Mouse (Mus musculus) hindlimb bud, embryonic 11.5 days (tissue): ENCODE results near the gene Ptpn12.
"Not testable (repeated sequence)": the region's sequence is repeated elsewhere in the genome, so short reads cannot be mapped to it uniquely, and the experiment has no call there.

Source experiments
- DNase-seq: peaks from one replicate; pipeline ENCODE4 v3.0.0-alpha.2; 2012; ENCODE audit warnings: low read depth, low spot score; ENCODE audit errors: extremely low spot score

Ptpn12 gene

DNA sequence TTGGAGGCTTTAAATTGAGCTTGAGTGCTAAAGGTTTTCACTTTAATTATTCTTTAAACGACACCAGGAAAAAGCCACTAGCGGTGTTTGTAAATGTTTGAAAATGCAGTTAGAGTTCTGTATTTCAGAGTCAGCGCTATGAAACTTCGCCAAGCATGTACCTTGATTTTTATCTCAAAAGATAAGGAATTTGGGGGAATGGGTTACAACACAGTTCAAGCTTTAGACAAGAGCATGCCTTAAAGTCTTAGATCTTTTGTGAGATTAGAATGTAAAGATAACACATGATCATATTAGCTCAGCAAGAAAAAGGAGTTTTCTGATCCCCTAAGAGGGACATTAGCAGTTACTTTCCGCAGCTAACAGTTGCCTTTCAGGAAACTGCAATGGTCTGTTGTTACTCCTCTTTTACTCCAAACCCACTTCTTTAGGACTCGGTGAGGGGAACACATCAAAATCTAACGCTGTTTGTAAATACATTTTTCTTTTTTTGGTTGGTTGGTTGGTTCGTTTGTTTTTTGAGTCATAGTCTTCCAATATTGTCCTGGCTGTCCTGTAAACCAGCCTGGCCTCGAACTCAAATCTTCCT, 103.3 kb downstream of the Ptpn12 start:
- DNase-seq, result no peak

DNA sequence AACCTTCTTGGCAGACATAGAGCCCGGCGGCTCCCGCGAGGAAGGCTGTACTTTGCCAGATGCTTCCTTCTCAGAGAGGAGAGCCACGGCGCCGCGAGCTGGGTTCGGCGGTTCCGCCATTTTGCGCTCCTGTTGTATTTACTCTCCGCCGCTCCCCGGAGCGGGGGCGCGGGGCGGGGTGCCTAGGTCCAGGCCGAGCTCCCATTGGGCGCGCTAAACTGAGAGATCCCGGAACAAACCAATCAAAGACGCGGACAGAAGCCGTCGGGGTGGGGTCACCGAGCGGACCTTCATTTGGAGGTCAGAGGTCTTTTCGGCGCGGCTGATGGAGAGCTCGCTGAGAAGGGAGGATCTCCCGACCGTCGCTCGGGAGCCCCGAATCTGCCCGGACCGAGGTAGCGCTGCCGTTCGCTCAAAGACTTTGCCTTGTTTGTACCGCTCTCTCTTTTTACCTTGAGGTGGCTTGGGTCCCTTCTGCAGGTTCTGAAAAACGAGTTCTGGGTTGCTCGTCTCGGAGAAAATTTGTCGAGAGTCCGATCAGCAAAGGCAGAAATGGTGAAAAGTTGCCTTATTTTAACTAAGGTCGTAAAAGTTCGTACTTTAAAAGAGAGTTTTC, 103.9 kb downstream of the Ptpn12 start:
- DNase-seq, result peak; percentile 80

DNA sequence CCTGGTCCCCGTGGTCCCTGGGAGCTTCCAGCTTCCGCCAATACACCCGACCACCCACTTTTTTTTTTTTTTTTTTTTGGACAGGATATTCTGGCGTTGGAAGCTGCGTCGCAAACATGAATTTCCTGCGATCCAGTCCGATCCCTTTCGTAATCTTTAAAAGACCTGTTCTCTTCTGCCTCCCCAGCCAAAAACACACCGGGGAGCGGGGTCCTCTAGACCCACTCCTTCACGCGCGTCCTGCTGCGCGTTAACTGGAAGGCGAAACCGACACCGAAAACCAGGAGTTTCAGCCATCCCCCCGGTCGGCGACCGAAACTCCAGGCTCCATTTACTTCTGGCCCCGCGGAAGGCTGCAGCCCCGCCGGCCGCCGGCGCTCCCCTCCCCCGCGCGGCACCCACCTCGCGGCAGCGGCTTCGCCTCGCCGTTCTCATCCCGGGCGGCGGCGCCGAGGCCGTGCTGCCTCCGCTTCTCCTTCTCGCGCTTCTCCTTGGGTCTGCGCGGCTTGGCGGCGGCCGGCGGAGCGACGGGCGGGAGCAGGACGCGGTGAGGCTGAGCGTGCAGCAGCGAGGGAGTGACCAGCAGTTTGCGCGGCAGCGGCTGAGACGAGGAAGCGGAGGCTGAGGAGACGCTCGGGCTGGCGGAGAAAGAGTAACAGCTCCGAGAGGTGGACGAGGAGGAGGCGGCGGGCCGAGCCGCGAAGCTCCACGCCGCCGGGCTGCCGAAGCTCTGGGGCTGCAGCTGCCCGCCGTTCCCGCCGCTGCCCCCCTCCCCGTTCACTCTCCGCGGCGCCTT, 104.7 kb downstream of the Ptpn12 start:
- DNase-seq, result no peak

DNA sequence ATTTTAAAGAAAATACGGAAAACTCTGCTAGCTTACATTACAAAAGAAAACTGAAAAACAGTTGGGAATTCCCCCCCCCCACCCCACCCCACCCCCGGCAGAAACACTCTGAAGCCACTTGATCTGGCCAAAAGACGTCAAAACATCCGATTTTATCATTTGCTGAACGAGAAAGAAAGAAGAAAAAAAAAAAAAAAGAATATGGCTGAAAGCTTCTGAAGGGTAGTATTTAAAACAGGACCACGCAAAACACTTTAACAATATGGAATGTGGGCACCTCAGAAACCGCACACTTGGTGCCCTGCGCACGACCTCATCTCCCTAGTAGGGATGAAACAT, 105.2 kb downstream of the Ptpn12 start:
- DNase-seq, result no peak

DNA sequence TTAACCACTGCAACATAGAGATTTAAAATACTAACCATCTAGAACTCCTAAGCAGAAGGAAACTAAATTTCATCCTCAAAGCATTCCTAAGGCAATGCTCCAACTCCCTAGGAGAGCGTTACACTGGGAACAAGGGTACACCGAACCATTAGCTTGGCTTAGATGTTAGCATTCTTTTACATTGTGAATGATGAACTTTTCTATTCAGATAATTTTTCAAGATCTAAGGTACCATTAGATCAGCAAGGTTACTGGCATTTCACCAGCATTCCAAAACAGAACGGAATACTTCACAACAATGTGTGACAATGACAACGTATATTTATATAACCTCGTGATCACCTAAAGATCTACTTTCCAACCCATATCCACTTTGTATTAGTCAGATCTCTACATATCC, 105.6 kb downstream of the Ptpn12 start:
- DNase-seq, result no peak

DNA sequence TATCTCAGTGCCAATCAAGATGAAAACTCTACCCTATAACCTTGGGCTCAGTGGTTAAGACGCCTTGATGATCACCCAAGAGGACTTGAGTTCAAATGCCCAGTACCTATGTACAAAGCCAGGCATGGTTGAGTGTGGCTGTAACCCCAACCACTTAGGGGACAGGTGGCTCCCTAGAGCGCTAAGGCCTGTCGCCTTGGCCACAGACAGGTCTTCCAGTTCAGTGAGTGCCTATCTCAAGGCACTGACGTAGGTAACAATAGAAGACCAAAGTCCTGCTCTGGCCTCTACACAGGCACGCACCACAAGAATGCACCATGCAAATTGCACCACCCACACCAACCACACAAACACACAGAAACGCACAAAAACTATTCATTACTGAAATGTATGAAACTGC, 108.8 kb downstream of the Ptpn12 start:
- no peak for DNase-seq

DNA sequence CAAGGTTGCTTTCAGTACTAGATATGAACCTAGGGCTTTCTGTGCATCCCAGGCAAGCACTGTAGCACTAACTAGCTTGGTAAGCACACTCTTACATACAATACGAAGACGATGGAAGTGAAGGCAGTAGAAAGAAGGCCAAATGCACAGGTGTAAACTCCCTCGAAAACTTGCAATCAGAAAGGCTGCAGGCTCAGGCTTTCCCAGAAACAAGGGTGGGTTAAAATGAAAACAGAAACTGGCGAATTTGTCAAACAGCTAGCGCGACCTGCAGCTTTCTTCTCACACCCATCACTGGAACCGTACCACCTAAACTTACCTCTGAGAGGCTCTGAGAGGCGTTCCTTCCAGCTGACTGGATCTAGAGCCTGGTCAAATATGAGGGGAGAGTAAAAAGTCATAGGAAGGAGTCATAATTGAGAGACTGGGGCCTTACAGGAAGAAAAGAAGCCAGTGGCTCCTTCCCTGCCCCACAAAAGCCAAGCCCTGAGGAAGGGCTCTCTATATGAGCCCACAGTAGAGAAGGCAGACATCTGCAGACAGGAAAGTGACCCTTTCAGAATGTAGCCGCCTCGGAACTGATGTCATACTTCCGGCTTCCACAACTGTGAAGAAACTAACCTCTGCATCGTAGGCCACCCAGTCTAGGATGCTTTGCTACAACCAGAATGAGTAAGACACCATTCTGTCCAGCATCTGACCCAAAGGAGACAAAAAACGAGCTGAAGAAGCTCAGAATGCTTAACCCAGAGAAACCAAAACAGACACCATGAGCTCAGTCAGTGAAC, 110.6 kb downstream of the Ptpn12 start:
- no peak for DNase-seq

DNA sequence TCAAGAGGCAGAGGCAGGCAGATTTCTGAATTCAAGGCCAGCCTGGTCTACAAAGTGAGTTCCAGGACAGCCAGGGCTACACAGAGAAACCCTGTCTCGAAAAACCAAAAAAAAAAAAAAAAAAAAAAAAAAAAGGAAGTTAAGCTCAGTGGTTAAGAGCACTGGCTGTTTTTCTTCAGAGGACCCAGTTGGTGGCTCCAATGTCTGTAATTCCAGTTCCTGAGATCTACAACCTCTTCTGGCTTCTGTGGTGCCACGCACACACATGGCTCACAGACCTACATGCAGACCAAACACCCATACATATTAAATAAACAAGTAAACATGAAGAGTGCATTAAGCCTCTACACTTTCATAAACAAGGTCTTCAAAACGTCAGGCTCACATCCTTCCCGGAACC, 111.9 kb downstream of the Ptpn12 start:
- not testable (repeated sequence) for DNase-seq

DNA sequence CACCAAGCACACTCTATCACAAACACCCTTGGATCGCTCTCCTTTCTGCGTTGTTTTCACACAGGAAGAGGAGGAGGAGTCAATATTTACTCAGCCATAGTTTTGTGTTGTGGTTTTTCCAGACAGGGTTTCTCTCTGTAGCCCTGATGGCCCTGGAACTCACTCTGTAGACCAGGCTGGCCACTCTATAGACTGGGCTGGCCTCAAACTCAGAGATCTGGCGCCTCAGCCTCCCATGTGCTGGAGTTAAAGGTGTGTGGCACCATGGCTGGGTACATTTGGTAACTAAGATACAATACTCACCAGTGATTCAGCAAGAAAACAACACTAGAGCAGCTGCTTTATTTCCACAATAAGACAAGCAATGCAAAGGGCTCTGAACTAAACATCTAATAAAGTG, 113.2 kb downstream of the Ptpn12 start:
- no peak for DNase-seq

DNA sequence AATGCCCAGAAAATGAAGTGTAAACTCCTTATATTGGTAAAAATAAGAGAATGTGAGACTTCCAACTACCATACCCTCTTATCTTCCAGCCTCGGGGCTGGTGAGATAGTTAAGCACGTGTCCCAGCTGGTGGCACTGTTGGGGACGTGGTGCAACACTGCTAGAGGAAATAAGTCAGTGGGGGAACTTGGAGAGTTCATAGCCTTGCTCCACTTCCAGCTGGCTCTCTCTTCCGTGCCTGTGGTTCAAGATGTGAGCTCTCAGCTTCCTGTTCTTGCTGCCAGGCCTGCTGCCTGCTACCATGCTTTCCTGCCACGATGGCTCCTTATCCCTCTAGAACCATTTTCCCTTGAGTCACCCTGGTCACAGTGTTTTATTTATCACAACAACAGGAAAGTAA, 114.5 kb downstream of the Ptpn12 start:
- DNase-seq, result no peak

DNA sequence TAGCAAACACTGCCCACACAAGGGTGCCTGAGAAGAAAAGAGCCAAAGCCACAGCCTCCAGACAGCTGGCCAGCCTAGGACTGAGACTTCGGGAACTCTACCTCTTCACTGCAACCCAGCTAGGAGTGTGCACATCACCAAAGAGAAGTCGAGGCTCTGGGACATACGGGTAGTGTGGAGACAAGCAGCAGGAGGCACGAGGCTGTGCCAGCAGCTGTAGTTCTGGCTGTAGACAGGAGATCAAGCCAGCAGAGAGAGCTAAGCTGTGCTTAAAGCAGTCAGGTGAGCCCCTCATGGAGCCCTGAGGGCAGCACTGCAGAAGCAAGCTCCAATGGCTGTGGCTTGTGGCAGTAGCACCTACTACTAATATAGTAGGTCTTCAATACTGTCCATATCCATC, 115.0 kb downstream of the Ptpn12 start:
- DNase-seq, result no peak

DNA sequence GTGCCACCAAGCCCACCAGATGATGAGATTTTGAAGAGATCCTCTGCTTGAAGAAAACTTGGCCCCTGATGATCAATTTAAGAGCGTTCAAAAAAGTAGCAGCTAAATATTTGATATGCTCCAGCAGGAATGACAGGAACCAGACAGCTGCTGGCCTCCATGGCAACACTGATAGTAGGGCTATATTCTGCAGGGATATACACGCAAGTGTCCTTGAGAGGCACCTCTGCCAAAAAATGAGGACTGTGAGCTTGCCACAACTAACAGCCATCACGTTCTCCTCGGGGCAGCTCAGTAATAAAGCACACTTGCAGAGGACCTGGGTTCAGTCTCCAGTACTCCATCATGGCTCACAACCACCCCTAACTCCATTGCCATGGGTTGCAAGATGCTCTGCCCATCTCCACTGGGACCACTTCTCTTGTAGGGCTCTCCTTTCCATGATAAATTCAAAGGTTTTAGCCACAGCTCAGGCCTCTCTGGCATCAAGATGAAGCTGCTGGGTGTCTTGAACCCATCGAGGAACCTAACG, 115.6 kb downstream of the Ptpn12 start:
- DNase-seq, result no peak

DNA sequence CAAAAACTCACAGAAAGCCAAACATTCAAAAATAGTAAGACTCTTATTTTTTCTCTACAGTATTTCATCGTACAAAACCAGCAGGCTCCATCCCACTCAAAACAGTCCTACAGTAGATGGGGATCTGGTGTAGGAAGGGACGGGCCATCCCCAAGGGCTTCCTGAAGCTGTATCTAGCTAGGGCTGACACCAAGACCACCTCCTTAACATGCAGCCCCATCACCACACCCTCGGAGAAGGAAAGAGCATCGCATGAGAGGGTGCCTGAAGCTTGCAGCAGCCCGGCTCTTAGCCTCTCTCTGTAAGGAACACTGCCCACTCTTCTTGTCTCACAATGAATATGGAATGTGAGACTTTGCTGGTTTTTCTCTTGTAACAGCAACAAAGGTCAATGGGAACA, 117.2 kb downstream of the Ptpn12 start:
- DNase-seq, result no peak
